Mouse (Mus musculus) adrenal gland, postnatal 25 days (tissue): ENCODE data around the gene Gfod2. TPM values are rescaled to one million over a fixed set of nuclear protein-coding genes. Genes with fewer than 3 reads are reported as not detected.

Experiments used
- DNase-seq: peaks from one replicate; pipeline ENCODE4 v3.0.0; 2021; ENCODE audit warnings: mixed read lengths
- total RNA-seq: library from RNA; stranded (reverse); gene quantifications from 2 replicates; pipeline ENCODE4 v1.2.3, GENCODE M21; 2021

Gene Gfod2
- total RNA-seq, 1 experiment from 2014 or later: 9.3 TPM

DNA sequence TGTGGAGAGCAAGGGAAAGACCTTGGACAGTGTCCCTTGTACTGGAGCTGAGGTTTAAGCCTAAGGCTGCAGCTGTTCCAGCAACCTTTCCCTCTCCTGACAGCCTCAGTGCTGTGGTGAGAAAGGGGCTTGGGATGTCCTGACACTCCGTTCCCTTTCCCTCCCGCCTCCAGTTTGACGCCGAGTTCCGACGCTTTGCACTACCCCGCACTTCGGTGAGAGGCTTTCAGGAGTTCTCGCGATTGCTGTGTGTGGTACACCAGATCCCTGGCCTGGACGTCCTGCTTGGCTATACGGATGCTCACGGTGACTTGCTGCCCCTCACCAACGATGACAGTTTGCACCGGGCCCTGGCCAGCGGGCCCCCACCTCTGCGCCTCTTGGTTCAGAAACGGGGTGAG lies 56.5 kb downstream of the Gfod2 start:
- DNase-seq: no peak

DNA sequence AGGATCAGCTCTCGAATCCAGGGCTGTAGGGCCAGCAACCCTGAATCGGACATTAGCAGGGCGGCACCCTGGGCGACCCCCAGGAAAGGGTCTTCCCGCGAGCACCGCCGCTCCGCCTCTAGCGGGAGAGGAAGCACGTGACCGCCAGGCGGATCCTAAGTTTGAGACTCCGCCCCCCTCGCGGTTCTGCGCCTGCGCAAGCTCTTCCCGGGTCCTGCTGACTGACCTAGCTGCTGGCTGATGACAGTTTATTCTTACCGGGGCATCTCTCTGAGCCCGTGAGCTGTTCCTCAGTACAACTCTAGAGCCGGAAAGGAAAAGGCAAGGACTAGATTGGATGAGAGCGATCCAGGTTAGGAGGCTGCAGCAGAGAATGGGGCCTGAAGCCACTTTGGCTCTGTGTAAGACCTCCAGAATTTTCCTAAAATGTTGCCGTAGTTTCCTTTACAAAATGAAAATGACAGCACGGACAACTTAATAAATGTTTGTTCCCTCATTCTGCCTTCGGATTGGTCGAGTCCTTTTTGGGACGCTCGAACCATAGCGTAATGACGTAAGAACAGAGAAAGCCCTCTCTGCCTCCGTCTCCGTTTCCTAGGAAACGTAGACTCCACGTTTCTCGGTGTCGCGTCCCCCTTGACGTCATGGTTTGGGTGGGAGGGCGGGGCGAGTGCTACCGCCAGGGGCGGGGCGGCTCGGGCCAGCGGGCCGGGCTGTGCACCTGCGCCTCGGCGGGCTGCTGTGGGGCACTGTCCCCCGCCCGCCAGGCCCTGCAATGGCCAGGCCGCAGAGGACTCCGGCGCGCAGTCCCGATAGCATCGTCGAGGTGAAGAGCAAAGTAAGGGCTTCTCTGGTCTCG lies 57.3 kb downstream of the Gfod2 start, which contains the start of the genes Acd and Pard6a:
Gene Acd, minus strand, starts transcription at position 137 of the 859 bp plus-strand sequence.
Gene Pard6a, plus strand, starts transcription at position 183 of the 859 bp plus-strand sequence.
- peak; percentile 97 for DNase-seq

DNA sequence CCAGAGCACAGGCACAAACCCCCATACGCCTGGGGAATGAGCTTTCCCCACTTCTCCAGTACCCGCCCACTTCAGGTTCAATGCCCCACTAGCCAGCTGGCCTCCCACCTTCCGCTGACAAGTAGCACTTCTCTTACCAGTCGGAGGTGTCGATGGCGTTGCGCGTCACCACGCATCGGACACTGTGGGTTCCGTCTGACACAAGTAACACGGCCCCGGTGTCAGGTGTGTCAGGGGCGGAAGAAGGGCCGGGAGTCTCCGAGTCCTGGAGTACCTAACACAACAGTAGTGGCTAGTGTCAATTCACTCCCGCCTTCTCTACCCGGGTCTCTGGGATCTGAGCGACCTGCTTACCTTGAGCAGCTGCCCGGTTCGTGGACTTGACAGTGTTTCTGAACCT lies 57.9 kb downstream of the Gfod2 start:
- peak; percentile 39 for DNase-seq

DNA sequence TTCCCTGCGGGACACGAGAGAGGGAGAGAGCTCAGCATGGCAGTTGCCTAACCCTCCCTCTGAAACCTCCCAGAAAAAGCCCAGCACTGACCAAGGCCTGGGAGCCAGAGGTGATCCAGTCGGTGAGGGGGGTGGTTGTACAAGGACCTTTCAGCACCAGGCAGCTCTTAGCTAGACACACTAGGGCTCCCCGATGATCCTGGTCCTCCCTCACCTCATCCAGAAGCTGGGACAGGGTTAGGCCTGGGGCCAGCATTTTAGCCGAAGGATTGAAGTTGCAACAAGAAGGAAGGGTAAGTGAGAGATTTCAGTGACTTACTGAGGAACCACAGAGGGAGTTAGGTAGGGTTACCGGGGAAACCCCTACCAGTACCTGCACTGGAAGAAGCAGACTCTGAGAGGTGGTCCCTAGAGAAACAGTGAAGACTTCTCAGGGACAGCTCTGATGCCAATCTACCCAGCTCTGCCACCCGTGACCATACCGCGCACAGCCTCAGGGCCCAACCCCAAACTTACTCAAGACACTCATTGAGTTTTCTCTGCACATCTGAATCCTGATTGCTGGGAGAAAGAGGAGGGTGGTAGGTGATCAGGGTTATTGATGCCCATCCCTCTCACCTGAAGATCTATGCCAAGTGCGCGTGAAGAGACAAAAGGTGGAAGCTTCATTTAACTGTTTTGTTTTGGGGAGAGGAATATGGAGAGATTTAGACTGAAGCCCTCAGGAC lies 58.8 kb downstream of the Gfod2 start:
- DNase-seq: no peak

DNA sequence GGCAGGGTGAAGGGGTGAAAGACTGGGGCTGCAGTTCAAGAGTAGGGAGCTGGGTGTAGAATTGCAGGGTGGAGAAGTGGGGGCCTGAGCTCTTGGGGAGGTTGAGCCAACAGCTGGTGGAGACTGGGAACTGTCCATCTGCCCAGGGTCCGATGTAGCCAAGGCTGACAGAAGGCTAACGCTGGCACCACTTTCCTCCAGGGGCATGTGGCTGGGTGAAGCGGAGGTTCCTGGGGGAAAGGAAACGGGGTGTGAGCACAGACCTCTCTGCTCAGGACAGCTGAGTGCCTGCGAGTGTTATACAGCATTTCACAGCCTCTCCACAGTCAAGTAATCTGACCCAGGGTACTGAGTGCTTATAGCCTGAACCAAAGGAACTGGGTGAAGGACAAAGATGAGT lies 59.7 kb downstream of the Gfod2 start:
- no peak for DNase-seq

DNA sequence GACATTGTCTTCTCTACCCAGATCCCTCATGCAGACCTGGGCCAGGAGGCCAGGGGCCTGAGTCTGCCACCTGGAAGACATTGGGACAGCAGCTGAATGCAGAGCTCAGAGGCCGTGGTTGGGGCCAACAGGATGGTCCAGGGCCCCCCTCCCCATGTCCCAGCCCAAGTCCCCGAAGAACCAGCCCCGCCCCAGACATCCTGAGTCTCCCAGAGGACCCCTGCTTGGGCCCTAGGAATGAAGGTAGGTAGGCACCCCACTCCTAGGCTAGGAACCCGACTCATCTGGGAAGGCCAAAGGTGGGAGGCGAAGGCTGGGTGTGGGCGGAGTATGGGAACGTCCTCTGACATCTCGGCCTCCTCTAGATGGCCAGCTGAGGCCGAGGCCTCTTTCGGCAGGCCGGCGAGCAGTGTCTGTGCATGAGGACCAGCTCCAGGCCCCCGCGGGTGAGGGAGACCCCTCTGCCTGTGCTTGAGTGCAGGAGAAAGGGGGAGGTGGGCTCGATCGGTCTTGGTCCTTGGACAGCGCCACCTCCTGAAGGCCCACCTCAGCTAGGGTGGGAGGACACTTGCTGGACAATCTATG lies 61.2 kb downstream of the Gfod2 start:
- no peak for DNase-seq

DNA sequence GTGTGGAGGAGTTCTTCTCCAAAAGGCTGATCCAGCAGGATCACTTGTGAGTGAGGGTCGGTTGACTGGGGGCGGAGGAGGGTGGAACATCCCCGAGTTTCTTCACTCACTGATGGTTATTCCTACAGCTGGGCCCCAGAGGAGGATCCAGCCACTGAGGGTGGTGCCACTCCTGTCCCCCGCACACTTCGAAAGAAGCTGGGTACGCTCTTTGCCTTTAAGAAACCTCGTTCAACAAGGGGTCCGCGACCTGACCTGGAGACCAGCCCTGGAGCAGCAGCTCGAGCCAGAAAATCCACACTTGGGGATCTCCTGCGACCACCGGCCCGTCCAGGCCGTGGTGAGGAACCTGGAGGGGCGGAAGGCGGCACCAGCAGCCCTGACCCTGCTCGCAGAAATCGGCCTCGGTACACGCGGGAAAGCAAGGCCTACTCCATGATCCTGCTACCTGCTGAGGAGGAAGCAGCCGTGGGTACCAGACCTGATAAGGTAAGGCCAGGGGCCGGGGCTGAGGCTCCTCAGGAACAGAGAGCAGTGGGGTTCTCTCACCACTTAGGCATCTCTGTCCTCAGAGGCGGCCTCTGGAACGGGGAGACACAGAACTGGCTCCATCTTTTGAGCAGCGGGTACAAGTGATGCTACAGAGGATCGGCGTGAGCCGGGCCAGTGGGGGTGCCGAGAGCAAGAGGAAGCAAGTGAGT lies 63.2 kb downstream of the Gfod2 start:
- DNase-seq: no peak

DNA sequence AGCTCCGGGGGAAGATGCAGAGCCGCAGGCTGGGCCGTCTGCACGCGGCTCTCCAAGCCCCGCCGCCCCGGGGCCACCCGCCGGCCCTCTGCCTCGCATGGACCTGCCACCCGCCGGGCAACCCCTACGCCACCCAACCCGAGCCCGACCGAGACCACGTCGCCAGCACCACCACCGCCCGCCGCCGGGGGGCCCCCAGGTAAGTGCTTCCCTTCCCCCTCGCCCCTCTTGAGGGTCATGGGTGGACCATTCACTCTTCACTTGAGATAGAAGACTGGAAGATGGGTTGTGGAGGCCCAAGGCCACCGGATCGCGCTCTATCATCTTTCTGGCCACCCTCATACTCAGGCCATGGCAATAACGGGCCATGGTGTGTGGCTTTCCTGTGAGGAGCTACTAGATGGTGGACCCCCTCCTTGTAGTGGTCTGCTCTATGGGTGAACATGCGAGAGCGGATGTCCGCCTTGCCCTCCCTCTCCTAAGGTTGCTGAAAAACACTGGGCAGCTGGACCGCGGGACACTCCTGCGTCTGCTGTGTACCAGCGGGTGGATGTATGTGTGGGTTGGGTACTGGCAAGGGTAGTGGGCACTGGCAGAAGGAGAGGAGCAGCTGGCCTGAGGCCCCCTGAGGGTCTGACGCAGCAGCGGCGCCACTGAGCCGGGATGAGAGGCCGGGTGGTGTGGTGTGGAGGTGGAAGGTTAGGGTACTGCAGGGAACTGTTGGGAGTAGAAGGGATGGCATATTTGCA lies 64.2 kb downstream of the Gfod2 start:
- no peak for DNase-seq

DNA sequence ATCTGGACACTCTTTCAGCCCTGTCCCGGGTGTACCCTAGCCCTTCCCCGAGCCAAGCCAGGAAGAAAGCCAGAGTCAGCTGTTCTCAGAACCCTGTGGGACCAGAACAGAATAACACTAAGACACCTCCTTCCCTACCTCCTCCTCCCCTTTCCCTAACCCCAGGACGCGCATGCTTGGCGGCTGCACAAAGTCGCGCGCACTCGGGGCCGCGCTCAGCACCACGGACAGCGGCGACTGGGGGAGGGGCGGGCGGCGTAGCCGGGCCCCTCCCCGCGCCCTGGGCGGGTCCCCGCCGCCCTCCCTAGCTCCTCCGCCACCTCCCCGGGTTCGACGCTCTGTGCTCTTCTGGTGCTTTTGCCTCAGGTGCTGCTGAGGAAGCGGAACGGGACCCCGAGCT lies 64.8 kb downstream of the Gfod2 start:
- peak; percentile 82 for DNase-seq

DNA sequence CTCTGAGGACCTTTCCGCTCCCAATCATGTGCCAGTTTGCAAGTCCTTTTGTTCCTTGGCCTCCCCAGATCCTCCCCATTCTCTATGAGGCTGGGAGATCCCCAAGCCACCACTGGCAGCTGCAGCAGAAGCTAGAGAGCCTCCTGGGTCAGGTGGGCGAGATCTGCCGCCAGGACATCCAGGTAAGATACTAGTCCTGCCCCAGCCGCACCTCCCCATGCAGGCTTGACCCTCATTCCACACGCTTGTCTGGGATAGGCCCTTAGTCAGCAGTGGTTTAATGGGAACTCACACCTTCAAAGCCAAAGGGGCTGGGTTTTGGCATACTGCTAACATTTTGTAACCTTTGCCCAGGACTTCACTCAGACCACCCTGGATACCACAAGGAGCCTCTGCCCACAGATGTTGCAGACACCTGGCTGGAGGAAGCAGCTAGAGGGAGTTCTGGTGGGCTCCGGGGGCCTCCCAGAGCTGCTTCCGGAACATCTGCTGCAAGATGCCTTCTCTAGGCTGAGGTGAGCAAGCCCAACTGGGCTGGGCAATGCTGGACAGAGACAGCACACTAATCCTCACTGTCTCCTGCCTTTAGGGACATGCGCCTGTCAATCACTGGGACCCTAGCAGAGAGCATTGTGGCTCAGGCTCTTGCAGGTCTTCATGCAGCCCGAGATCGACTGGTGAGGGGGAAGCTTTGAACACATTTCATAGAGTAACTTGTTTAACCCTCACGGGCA lies 65.8 kb downstream of the Gfod2 start:
- no peak for DNase-seq

DNA sequence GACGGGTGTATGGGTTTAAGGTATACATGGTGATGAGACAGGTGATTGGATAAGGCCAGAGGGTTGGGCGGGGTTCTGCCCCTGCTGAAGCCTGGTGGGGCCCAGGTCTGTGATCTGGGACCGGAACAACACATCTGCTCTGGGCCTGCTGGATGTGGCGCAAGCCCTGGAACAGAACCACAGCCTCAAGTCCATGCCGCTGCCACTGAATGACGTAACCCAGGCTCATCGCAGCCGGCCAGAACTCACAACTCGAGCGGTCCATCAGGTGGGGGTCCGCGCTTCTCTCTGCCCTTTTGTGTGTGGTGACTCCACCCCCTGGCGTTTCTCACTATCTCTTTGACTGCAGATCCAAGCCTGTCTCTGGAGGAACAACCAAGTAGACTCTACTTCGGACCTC lies 67.5 kb downstream of the Gfod2 start:
- DNase-seq: no peak

DNA sequence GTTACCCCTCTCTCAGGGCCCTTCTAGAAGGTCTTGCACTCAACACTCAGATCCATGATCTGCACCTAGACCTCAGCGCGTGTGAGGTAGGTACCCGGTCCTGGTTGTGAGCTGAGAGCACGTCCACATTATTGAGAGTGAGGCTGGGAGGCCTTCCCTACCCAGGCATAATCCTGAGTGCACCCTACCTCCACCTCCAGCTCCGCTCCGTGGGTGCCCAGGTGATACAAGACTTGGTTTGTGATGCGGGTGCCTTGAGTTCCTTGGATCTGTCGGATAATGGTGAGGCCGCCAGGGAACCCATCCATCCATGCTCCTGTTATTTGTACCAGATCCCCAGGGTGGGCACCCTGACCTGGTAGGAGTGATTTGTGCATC lies 68.5 kb downstream of the Gfod2 start:
- no peak for DNase-seq

DNA sequence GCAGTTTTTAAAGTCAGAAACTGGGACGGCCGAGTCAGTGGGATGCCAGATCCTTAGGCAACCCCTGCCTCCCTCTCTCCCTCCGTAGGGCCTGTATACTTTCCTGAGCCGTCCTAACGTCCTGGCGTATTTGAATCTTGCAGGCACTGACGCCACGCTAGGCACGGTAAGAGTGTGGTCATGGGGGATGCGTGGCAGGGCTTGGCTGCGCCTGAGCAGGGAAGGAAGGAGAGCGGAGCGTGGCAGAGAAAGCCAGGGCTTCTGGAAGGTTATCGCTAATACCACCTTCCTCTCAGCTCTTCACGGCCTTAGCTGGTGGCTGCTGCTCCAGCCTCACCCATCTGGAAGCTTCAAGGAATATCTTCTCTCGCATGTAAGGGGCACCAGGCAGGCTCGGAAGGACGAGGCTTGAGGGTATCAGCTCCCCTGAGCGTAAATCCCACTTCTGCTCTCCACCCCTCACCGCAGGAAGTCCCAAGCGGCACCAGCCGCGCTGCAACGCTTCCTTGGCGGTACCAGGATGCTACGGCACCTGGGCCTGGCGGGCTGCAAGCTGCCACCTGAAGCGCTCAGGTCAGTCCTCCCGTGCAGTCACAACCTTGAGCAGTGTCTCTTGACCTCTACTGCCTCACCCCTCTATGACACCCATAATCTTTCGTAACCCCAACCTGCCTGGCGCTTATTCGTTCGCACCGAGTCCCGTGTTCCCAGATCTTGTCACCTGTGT lies 69.0 kb downstream of the Gfod2 start:
- DNase-seq: no peak

DNA sequence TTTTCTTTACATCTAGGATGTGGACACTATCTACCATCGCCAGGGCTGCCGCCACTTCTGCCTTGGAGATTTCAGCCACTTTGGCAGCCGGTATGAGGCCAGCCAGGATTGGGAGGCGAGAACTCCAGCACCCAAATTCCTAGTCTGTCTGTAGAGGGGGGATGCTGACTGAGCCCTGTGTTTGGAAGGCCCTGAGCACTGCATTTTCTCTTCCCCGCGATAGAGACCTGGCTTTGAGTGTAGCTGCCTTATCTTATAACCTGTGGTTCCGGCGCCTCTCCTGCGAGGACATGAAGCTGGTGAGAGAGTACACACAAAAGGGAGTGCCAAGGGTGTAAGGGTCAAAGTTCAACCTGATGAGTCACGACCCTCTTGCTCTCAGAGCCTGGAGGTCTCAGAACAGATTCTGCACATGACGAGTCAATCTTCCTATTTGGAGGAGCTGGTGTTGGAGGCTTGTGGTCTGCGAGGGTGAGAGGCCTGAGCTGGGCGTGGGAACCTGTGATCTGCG lies 70.2 kb downstream of the Gfod2 start:
- no peak for DNase-seq

DNA sequence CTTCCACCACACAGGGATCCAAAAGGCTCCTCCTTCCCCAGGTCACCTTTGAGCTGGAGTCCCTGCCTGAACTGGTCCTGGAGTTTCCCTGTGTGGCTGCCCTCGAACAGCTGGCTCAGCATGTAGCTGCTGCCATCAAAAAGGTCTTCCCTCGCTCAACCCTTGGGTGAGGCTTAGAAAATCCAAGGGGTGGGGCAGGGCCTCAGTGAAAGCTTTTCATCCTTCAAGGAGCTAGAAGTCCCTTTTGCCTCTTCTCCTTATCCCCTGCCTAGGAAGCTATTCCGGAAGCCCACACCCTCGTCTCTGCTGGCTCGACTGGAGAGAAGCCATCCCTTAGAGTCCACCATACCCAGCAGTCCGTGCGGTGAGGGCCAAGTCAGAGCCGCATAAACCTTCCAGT lies 71.0 kb downstream of the Gfod2 start:
- no peak for DNase-seq

DNA sequence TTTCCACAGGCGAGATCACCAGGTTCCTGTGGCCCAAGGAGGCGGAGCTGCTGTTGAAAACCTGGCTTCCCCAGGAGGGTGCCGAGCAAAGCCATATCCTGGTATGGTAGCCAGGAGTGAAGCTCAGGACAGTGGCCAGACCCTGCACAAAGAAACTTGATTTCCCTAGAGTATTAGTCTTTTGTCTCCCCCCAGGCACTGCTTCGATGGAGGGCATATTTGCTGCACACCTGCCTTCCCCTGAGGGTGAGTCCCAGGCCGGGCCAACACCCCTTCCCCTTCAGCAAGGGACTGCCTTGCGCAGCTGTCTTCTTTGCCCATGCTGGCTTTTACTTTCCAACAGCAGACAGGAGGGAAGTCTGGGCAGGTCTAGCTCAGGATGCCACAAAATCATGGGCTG lies 71.9 kb downstream of the Gfod2 start:
- DNase-seq: no peak

DNA sequence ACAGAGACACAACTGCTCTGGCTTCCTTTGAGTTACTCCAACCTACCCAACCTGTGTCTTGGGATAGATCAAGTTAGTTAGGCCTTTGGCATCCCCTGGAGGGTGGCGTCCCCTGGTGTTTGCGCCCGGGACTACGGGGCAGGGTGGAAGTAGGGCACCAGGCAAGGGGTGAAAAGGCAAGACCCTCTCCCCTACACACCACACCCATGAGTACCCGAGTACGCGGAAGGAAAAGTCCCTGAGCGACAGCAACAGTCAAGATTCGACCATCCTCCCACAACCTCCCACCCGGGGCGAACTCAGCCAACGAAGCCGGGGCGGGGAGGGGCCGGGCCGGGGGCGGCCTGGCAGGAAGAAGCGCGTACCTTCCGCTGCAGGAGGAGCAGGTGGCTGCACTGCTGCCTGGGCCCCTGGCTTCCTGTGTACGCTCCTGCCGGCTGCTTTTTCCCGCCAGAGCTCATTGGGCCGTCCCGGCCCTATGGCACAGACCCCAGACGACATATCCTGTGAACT lies 72.6 kb downstream of the Gfod2 start, which contains the start of gene Carmil2:
Gene Carmil2, plus strand, starts transcription at position 479 of the 513 bp plus-strand sequence.
- DNase-seq: peak; percentile 65

DNA sequence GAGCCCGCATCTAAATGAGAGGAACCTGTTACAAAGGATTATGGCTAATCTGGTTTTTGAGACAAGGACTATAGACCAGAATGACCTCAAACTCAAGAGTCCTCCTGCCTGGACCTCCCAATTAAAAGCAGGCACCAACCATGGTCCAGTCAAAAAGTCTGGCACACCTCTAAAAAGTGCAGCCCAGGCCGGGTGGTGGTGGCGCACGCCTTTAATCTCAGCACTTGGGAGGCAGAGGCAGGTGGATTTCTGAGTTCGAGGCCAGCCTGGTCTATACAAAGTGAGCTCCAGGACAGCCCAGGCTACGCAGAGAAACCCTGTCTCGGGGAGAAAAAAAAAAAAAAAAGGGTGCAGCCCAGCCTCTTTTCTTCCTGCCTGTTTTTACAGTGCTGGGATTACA lies 73.1 kb downstream of the Gfod2 start:
- no peak for DNase-seq

DNA sequence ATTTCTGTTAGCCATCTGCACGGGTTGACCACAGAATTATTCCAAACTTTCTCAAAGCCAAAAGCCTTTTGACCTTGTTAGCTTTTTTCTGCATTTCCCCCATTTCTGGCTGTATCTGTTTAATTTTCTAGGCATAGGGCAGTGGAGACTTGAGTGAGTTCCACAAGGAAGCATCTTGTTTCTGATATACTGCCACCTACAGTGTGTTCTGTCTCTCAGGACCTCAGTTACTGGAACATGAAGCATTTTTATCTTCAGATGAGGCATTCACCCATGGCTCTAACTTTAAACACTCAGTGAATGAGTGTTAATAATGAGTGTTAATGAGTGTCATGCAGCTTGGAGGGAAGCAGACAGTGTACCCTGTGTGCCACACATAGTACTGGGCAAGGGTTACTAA lies 80.6 kb downstream of the Gfod2 start:
- no peak for DNase-seq
